Mouse (Mus musculus) fat pad, adult 2 months (tissue): ENCODE results near the gene Ly6g6c.

Experiments
- DNase-seq: peaks from one replicate; pipeline ENCODE4 v3.0.0-alpha.2; 2011; ENCODE audit warnings: low read depth, low spot score; ENCODE audit errors: extremely low read depth

Gene Ly6g6c

DNA sequence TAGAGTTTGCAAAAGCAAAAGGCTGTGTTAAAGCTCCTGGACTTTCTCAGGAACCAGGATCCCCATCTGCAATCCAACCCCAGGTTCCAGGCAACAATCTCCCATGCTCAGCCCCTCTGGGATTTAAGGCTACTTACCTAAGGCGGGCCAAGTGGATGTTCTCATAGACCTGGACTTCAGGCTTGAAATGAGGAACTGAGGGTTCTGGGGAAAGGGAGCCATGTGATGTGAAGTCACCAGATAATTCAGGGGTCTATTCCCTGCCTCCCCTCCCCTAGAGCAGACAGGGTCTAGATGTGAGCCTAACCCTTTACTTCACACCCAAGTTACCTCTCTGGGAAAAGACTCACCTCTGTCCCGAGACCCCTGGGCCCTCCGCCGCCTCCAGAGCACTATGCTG is 15.5 kb downstream of the Ly6g6c start:
- no peak for DNase-seq

DNA sequence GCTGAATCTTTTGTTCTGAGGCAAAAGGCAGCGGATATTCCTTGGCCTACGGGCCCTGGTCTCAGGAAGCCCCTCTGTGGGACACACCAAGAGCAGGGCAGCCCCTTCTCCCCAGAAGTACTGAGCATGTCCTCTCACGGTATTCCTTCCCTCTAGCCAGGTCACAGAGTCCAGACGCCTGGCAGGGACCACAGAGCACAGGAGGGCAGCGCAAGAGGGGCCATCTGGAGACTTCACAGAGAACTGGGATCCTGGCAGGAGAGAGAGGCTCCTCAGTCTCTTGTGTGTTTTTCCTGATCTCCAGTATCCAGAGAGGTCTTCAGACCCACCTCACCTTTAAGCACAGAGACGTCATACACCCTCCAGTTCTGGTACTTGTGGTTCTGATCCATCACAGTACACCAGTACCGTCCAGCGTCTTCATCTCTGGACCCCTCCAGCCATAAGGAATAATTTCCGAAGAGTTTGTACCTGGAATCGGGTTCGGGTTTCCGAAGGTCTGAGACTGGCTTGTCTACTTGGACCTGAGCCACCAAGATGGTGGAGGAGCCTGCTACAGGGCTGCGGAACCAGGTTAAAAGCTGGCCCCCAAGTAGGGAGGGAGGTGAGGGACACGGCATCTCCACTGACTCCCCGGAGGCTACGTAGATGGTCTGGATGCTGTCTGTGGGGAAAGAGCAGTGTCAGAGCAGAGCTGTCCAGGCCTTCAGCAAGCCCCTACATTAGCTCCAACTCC is 17.8 kb downstream of the Ly6g6c start:
- DNase-seq: no peak

DNA sequence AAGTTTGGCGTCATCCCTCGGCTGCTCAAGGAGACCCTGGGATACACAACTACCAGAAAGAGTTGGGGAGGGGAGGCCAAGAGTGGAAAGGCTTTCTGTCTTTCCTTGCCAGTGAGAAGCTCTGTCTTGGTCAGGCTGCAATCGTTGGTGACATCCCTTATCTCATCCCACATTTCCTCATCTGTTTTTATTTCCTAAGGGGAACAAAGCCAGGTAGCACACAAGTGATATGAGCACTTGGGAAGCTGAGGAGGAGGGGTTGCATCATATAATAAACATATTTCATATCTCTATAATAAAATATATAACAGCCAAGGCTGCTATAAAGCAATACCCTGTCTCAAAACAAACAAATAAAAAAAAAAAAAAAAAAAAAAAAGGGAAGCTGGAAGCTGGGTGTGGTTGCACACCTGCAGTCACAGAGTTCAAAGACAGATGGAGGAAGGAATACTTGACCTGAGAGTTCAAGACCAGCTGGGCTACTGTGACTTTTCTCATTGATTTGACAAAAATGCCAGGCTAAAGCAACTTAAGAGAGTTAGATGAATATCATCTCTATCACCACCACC is 18.8 kb downstream of the Ly6g6c start:
- no peak for DNase-seq

DNA sequence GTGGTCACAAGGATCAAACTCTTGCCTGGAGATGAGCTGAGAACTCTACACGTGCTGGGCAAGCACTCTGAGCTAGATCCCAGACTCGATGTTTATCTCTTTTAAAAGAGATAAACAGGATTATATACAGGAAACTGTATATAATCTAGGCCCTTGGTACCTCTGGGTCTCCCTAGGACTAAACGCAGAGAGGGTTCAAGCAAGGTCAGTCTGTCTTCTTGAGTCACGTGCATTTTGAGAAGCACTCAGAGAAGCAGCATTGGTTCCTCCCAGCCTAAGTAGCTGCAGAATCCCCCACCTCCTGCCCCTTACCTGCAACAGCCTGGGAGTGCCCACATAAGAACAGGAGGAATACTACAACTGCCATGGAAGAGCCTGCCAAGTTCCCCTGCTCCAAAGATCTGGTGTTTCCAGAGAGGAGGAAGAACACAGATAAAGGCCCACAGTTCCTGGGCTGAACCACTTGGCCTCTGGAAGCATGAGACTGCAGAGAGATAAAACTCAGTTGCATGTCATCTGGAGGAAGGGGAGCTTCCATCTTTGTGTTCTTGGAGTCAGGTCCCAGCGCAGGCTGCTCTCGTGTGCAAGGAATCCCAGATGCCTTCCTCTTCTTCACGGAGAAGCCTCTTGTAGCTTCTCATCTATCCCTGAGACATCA is 20.1 kb downstream of the Ly6g6c start, which contains the start of gene Ly6g6f:
Gene Ly6g6f, minus strand, starts transcription at position 403 of the 658 bp plus-strand sequence.
- DNase-seq: no peak

DNA sequence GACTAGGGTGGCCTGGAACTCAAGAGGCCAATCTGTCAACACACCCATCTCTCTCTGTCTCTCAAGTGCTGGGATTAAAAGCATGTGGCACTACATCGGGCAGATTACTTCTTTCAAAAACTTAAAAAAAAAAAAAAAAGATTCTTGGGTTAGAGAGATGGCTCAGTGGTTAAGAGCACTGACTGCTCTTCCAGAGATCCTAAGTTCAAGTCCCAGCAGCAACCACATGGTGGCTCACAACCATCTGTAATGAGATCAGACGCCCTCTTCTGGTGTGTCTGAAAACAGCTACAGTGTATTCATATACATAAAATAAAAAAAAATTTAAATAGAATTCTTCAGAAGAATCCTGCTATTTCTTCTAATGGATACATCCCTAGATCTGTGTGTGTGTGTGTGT is 23.0 kb downstream of the Ly6g6c start:
- no peak for DNase-seq

DNA sequence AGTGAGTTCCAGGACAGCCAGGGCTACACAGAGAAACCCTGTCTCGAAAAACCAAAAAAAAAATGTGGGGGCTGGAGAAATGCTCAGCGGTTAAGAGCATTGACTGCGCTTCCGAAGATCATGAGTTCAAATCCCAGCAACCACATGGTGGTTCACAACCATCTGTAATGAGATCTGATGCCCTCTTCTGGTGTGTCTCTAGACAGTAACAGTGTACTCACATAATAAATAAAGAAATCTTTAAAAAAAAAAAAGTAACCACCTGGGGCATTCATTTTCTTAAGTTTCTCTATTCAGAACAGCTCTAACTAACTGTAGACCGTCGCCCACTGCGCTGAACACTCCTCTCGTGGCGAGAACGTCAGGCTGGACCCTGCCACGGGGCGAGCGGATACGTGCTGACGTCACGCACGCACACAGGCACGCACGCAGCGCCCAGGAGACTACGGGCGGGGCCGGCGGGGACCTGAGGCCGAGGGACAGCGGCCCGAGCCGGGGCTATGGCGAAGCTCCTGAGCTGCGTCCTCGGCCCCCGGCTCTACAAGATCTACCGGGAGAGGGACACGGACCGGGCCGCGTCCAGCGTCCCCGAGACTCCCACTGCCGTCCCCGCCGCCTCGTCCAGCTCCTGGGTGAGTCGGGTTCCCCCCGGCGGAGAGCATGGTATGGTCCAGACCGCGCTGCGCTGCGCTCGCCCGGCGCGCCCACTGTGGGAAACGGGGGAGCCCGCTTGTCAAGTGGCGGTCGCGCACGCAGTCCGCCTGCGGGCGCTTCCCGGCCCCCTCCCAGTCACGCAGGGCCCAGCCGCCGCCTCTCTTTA is 23.8 kb downstream of the Ly6g6c start, which contains the start of gene Abhd16a:
Gene Abhd16a, plus strand, starts transcription at position 439 of the 820 bp plus-strand sequence.
- DNase-seq: no peak

DNA sequence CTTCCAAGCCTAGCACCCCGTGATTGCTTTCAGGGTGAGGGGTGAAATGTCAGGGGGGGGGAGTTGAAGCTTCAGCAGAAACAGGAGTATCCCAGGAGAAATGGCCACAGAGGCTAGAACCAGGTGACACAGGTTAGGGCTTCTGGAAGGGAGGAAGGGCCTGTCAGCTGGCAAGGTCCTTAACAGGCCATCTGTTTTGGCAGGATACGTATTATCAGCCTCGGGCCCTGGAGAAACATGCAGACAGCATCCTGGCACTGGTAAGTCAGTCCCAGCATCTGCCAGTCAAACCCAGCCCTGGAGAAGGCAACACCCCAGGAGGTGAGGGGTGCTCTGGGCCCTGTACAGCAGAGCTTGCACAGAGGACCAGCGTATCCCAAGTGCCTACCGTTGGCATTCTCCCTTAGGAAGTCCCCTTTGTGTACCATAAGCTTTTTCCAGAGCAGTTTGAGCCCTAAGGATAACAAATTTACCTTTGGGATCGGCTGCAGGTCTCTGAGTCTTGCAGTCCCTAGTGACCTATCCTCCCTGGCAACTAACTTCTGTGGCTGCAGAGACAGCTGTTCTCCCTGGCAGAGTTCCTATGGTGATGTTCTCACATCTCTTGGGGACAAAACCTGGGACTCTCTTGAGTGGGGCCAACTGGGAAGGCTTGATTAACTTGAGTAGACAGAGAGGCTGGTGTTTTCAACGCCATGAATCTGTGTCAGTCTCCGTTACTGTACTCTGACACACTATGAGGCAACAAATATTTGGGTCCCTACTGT is 25.2 kb downstream of the Ly6g6c start:
- no peak for DNase-seq

DNA sequence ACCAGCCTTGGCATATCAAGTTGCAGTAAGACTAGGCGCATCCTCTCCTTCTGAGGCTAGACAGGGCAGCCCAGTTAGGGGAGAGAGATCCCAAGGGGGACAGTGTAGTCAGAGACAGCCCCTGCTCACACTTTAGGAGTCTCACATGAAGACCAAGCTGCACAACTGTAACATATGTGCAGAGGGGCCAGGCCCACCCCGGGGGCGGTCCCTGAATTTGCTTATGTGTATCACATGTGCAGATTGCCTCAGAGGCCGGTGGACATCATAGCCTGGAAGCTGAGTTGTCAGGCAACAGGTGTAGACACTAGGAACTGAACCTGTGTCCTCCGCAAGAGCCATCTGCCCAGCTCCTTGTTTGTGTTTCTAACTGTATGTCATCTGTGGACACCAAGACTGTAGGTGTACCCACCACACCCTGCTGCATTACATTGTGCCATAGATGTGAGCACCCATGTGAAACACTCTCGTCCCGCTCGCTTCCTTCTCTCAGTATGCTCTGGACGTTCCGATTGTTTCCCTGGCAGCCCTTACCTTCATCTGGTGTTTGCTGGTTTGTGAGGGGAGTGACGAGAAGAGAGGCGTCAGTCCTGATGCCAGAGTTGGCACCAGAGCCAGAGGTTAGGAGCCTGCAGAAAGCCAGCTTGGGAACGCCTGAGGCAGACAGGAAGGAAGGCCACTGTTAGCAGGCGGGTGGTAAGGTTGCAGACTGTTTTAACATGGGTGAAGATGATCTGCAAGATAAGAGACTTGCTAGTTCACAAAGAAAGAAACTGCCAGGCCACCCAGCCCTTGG is 27.4 kb downstream of the Ly6g6c start:
- no peak for DNase-seq

DNA sequence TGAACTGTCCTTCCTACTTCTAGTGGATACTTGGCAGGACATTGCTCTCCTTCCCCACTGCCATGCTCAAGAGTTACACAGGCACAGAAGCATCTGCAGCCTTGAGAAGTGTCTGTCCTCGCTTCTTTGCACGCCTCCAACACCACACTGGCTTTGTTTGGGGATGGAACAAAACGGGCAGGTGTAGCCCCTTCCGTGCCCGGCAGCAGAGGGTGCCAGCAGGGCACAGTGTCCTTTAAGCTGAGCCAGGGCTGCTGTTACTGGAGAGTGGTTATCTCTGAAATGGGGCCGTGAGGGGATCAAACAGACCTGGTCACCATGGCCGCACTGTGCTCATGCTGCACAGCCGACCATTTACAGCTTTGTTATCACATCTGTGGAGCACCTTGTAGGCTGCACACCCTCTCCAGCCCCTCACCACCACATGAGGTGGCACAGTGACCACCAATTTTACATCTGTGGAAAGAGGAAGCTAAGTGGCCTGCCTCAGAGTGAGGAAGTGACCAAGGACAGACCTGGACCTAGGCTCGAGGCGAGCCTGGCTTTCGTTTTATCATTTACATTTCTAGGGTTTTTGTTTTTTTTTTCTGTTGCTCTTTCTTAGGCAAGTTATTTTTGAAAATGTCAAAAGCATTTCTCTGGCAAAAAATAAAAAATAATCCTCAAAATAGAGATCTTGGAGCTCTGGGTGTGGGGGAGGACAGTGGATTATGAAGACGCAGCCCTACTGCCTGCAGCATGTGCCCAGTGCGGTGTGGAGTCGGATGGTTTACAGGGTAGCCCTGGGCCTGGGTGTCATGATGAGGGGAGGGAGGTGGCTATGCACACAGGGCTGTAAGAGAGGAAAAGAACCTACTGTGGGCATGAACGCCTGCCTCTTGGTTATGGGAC is 29.5 kb downstream of the Ly6g6c start:
- no peak for DNase-seq

DNA sequence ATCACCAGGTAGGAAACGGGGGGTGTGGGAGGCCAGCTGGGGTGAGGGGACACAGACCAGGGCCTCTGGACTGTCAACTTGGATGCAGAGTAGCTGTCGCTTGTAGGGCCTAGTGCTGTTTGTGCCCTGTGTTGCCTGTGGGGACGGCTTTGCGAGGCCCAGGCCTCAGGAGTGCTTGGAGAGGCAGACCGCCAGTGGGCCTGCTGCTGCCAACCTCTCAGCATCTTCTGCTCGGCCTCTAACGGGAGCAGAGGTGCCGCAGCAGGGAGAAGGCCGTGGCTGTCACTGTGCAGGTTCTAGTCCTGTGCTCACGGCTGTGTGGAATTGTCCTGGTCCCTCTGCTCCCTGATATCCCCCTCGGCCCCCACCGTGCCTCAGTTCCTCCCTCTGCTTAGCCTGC is 31.4 kb downstream of the Ly6g6c start:
- DNase-seq: no peak

DNA sequence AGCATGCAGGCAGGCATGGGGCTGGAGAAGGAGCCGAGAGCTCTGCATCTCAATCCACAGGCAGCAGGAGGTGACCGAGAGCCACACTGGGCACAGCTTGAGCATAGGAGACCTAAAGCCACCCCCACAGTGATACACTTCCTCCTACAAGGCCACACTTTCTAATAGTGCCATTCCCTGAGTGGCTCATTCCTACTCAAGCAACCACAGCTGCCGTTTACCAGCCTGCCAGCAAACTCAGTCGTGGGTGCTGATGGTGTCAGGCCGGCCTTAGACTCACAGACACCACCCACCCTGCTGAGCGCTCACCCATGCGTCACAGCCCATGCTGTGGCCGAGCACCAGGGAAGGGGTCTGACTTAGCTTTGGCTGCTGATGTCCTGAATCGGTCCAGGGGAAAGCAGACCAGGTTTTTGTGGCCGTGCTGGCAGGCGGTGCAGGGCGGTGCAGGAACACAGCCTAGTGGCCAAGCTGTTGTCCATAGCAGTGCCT is 32.0 kb downstream of the Ly6g6c start:
- no peak for DNase-seq

DNA sequence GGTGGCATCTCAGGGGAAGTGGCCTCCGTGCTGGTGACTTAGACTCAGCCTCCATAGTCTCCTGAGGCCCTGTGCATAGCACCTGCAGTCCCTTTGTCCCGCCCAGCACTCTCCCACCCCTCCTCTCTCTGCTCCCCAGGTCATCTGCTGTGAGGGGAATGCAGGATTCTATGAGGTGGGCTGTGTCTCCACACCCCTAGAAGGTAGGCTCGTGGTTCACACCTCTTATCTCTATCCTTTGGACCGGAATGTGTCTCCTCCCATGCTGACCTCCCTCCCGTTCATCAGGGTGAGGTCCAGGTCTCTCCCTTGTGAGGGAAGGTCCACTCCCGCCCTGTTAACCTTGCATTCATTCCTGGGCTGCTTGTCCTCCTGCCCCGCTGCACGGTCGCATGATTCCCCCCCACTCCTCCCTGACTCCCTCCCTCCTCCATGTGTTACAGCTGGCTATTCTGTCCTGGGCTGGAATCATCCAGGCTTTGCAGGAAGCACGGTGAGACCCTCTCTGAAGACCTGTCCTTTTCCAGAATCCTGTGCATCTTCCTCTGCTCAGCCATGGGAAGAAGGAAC is 35.1 kb downstream of the Ly6g6c start:
- DNase-seq: no peak

DNA sequence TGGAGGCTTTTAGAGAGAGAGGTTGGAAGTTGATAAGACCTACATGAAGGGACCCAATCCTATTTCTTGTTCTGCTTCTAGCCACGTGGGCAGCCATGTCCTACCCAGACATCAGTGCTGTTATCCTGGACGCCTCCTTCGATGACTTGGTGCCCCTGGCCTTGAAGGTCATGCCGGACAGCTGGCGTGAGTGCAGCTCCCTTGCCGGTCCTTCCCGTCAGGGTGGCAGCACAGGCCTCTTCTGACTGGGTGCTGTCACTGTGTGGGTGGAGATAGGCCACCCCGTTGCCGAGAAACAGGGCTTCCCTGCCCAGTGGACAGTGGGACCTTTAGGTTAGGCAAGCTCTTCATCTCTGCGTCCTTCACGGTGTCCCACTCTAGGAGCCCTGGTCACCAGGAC is 36.0 kb downstream of the Ly6g6c start:
- no peak for DNase-seq

DNA sequence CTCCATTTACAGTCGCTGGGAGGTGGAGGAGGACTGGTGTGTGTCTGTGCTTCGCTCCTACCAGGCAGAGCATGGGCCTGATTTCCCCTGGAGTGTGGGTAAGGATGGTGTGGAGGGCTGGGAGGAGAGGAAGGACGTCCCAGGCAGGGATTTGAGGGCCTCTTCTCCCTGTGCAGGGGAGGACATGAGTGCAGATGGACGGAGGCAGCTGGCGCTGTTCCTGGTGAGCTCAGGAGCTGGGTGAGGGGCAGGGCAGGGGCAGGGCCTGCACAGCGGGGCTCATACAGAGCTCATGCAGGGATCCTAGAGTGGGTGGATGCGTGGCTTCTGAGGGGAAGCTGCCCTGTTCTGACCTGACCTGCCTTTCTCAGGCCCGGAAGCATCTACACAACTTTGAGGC is 37.1 kb downstream of the Ly6g6c start:
- no peak for DNase-seq

DNA sequence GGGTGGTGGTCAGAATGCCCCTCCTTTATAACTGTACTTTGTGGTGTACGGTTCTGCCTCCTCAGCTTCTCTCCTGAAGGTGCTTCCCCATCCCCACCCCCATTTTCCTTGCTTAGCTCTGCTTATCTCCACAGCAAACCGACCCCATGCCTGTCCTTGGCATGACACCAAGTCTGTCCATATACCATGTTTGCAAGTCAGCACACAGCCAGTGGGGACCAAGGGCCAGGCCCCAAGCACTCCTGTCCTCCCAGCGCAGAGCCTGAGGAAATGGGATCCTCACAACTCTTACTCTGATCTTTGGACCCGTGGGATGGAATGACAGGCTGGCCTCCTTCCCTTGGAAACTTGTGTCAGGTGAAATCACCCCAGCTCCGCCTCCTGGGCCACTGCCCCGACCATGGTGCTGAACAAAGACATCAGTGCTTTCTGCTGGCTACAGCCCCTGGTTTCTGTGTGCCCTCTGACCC is 38.1 kb downstream of the Ly6g6c start:
- DNase-seq: no peak

DNA sequence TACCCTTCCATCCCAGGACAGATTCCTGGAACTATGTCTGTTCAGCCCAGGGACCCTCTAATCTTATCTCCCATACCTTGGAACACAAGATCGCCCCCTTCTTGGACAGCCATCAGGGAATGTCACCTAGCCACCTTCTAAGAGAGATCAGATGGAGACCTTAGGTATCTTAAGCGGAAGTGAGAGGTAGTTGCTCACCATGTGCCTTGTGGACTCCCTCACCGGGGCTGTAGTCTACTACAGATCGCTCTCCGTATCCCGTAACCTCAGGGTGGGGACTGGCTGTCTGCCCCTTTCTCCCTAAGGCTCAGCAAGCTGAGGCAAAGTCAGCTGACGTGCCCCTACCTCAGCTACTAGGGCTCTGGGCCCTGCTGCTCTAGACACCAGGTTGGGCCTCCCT is 38.9 kb downstream of the Ly6g6c start:
- no peak for DNase-seq

DNA sequence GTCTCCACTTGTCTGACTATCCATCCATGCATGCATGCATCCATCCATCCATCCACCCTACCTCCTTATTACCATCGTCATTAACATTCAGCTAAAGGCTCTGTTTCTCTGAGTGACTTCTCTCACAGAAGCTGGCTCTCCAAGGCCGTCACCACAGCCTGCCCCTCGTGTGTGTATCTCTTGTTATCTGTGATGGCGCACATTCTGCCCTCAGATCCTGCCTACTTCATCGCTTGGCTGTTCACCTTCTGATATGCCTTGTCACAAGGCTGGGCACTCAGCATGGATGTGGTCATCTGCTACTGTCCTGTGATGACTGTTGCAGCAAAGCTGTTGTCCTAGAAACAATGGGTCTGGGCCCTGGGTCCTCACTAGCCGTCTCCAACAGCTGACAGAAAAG is 39.6 kb downstream of the Ly6g6c start:
- DNase-seq: no peak

DNA sequence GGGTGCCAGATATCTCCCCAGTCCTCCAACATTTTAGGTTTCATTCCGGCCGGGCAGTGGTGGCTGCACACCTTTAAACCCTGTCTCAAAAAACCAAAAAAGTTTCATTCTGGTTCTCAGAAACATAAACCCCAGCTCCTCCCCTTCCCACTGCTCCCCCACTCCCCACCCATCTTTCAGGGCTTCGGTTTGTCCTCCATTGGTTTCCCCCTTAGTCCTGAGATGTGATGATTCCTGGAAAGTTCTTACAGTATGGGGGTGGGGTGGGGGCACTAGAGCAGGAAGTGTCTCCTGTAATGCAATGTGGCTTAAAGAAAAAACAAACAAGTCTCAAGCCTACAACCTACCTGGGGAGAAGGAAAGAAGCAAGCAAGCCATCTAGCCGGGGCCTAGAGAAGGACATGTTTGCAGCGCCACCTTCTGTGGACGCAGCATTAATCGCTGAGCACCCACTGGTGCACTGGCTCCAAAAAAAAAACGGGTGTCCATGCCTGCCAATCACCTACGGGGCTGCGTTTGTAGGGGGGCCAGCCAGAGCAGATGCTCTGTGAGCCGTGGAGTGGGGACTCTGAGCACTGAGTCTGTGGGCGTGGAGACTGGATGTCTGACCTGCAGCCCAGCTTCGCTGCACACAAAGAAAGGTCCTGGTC is 40.7 kb downstream of the Ly6g6c start:
- DNase-seq: no peak
